Mouse (Mus musculus) heart, postnatal 0 days (tissue): ENCODE results near the gene Gm13285.
"Not testable (repeated sequence)": the region's sequence is repeated elsewhere in the genome, so short reads cannot be mapped to it uniquely, and the experiment has no call there.

Experiments used
- CTCF ChIP-seq: IDR thresholded peaks from 2 replicates; pipeline ENCODE4 v1.5.1; 2016; ENCODE audit warnings: antibody characterized with exemption, control low read depth, low read depth
- EP300 ChIP-seq: IDR thresholded peaks from 2 replicates; pipeline ENCODE4 v1.6.1; 2016; ENCODE audit warnings: antibody characterized with exemption, low read depth

- TF ChIP-seq CTCF, EP300: not testable (repeated sequence)
These were observed 3.5 kb downstream of the Gm13285 start, which contains the start of gene Gm13287 for GRCm38 (mm10) chr4:88802954-88803353.
